Mouse (Mus musculus): ENCODE data around the gene Taf11. TPM values are rescaled to one million over a fixed set of nuclear protein-coding genes. Genes with fewer than 3 reads are reported as not detected.

Gene Taf11
- polyA plus RNA-seq, 1 experiment from 2014 or later: 22.2 TPM

GRCm38 (mm10) chr17:27874510-27874909 is 35.1 kb downstream of the Taf11 start:
- peaks cover 30% of the 10 kb centered on the region for H3K4me1 ChIP-seq (replicated peaks)
- peak overlapping the region; percentile 6; the same call in 1 of the 2 replicates for H3K27ac ChIP-seq (replicated peaks)
- no peak overlapping the region for H3K9ac ChIP-seq
- H3K36me3 ChIP-seq (replicated peaks): peaks cover 17% of the 10 kb centered on the region; the same call in 1 of the 2 replicates
- no peaks in the 10 kb centered on the region for H3K27me3 ChIP-seq
- H3K4me2 ChIP-seq: peak overlapping the region; percentile 51
- H3K9me3 ChIP-seq (replicated peaks): no peaks in the 10 kb centered on the region
- 21% methylated on average over 5 of the region's 5 CpGs for WGBS (ENCODE audit: insufficient replicate concordance)
- H3K4me3 ChIP-seq (replicated peaks): no peak overlapping the region
- peak; percentile 85 for ATAC-seq (ENCODE audit: insufficient read depth)

DNA sequence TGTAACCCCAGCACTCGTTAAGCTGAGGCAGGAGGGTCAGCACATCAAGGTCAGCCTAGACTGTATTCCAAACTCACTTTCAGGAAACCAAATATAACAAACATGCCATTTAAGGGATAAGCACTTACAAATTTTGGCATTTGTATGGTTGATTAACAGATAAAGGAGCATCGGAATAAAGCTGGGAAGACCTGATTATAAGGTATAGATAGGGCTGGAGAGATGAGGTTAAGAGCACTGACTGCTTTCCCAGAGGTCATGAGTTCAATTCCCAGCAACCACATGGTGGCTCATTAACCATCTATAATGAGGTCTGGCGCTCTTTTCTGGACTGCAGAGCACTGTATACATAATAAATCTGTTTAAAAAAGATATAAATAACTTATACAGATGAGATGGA is 36.1 kb downstream of the Taf11 start:
- Histone ChIP-seq H3K4me2 (no peak overlapping the region), H3K4me1 (replicated peaks) (peaks cover 30% of the 10 kb centered on the region), H3K4me3 (replicated peaks) (no peak overlapping the region), H3K27me3 (no peaks in the 10 kb centered on the region), H3K9ac (no peak overlapping the region), H3K27ac (replicated peaks) (no peak overlapping the region), H3K9me3 (replicated peaks) (no peaks in the 10 kb centered on the region), H3K36me3 (replicated peaks) (0 out of 2 replicates have a peak, but pooled peaks cover 11% of the 10 kb centered on the region)
- no peak for ATAC-seq (ENCODE audit: insufficient read depth)
- whole genome bisulfite sequencing (ENCODE audit: insufficient replicate concordance): 60% methylated on average over 3 of the region's 3 CpGs

DNA sequence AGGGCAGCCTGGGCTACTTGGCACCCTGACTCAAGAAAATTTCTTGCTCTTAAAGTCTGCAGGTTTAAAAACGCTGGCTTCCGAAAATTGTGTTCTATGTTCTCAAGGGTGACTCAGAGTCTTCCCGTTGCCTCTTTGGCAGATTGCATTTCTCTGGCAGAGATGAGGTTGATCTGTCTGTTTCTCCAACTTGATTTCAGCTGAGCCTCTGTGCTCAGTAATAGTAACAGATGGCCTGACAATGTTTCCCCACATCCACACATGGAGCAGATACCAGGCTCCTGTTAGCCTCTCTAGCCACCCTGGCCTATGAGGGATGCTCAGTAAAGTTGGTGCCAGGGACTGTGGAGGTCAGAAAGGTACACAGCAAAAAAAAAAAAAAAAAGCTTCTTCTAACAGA is 37.8 kb downstream of the Taf11 start:
- WGBS (ENCODE audit: insufficient replicate concordance): 82% methylated on average over 3 of the region's 3 CpGs
- no peak overlapping the region for H3K4me2 ChIP-seq
- H3K4me3 ChIP-seq (replicated peaks): no peak overlapping the region
- H3K4me1 ChIP-seq (replicated peaks): peaks cover 35% of the 10 kb centered on the region
- H3K27ac ChIP-seq (replicated peaks): no peak overlapping the region
- no peak overlapping the region for H3K9ac ChIP-seq
- H3K36me3 ChIP-seq (replicated peaks): 0 out of 2 replicates have a peak, but pooled peaks cover 6% of the 10 kb centered on the region
- H3K9me3 ChIP-seq (replicated peaks): no peaks in the 10 kb centered on the region
- no peaks in the 10 kb centered on the region for H3K27me3 ChIP-seq
- ATAC-seq (ENCODE audit: insufficient read depth): no peak

- no peak overlapping the region for H3K4me2 ChIP-seq
- H3K9me3 ChIP-seq (replicated peaks): no peaks in the 10 kb centered on the region
- WGBS (ENCODE audit: insufficient replicate concordance): 80% methylated on average over 4 of the region's 4 CpGs
- no peaks in the 10 kb centered on the region for H3K27me3 ChIP-seq
- H3K4me1 ChIP-seq (replicated peaks): peaks cover 14% of the 10 kb centered on the region
- H3K36me3 ChIP-seq (replicated peaks): 0 out of 2 replicates have a peak, but pooled peaks cover 6% of the 10 kb centered on the region
- no peak overlapping the region for H3K4me3 ChIP-seq (replicated peaks)
- no peak overlapping the region for H3K9ac ChIP-seq
- ATAC-seq (ENCODE audit: insufficient read depth): no peak
- no peak overlapping the region for H3K27ac ChIP-seq (replicated peaks)
These were observed 42.9 kb downstream of the Taf11 start for GRCm38 (mm10) chr17:27866737-27867136.

GRCm38 (mm10) chr17:27865461-27865860 is 44.2 kb downstream of the Taf11 start:
- WGBS (ENCODE audit: insufficient replicate concordance): 59% methylated on average over 2 of the region's 2 CpGs
- no peak overlapping the region for H3K4me2 ChIP-seq
- no peak for ATAC-seq (ENCODE audit: insufficient read depth)
- no peaks in the 10 kb centered on the region for H3K27me3 ChIP-seq
- H3K27ac ChIP-seq (replicated peaks): no peak overlapping the region
- no peak overlapping the region for H3K9ac ChIP-seq
- no peak overlapping the region for H3K4me3 ChIP-seq (replicated peaks)
- H3K36me3 ChIP-seq (replicated peaks): 0 out of 2 replicates have a peak, but pooled peaks cover 6% of the 10 kb centered on the region
- H3K4me1 ChIP-seq (replicated peaks): peaks cover 20% of the 10 kb centered on the region
- H3K9me3 ChIP-seq (replicated peaks): no peaks in the 10 kb centered on the region

- Histone ChIP-seq H3K9ac (peak overlapping the region; percentile 2; the same call in 1 of the 2 replicates), H3K4me3 (replicated peaks) (no peak overlapping the region; the same call in 1 of the 2 replicates), H3K9me3 (replicated peaks) (no peaks in the 10 kb centered on the region), H3K36me3 (replicated peaks) (peaks cover 3% of the 10 kb centered on the region; the same call in 1 of the 2 replicates), H3K4me1 (replicated peaks) (peaks cover 51% of the 10 kb centered on the region), H3K27me3 (no peaks in the 10 kb centered on the region), H3K4me2 (peak overlapping the region; percentile 99), H3K27ac (replicated peaks) (peak overlapping the region; percentile 88)
- peak; percentile 56 for ATAC-seq (ENCODE audit: insufficient read depth)
- WGBS (ENCODE audit: insufficient replicate concordance): 17% methylated on average over 2 of the region's 2 CpGs
These were observed 50.5 kb downstream of the Taf11 start for GRCm38 (mm10) chr17:27859131-27859530.

DNA sequence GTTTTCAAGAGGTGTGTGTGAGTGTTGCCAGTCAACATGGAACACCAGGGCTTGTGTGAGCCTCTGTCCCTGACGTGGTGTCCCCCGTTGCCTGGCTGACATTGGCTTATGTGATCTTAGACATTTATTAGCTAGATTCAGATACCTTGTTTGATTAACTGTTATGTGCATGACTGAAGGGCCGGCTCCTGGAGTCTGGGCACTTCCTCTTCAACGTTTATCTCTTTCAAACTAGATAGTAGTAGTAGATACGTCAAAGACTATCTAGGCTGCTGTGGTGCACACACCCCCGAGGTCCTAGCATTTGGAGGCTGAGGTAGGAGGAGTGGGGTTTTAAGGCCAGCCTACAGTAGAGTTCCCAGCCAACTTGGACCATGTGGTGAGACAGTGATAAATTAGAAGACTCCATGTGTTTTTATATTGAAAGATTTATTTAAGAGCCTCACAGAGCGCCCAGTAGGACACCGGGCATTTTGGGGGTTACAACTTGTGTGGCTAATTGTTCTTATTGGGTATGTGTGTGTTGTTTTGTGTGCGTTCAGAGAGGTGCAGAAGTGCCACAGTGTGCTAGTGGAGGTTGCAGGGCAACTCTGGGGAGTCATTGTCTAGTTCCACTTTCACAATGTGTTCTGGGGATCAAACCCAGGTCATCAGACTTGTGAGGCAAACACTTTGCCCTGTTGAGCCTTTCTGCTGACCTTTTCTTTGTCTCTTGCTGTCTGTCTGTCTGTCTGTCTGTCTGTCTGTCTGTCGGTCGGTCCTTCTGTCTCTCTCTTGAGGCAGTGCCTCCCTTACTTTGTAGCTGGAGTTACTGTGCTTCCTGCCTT is 51.8 kb downstream of the Taf11 start:
- peaks cover 51% of the 10 kb centered on the region for H3K4me1 ChIP-seq (replicated peaks)
- WGBS (ENCODE audit: insufficient replicate concordance): 21% methylated on average over 11 of the region's 11 CpGs

DNA sequence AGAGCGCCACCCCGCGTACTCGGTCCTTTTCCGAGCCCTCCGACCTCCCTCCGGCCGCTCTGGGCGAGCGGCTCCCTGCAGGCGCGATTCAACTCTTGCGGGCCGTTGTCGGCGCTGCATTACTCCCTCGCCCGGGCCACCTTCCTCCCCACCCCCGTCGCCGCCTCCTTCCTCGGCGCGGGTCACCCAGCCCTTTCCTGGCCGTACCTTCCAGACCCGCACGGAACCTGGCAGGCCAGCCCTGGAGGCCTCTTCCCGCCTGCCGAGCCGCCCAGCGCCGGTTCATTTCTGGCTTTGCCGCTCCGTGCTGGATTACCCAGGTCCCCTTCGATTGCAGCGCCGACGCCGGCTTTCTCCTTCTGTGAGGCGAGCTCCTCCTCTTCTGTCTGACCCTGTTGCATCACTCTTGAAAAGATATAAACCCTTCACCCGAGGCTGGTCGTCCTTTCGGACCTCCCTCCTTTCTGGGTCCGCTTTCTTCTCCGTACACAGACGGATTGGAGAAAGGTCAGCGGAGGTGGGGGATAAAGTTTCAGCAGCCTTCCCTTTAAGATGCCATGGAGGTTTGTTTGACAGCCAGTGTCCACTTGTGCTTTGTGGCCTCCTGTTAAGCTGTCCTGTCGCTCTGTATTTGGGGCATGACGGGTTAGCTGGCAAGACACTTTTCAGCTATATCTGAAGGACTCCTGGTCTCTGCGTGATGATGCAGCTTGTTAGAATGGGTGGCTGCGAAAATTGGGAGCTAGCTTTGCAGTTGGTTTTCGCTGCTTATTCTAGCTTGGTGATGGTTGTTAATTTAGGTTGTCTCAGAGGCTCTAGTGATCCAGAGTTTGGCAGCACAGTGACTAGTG is 52.6 kb downstream of the Taf11 start:
- Histone ChIP-seq H3K9ac (peak overlapping the region; percentile 86), H3K36me3 (replicated peaks) (peaks cover 23% of the 10 kb centered on the region), H3K27me3 (no peaks in the 10 kb centered on the region), H3K9me3 (replicated peaks) (no peaks in the 10 kb centered on the region), H3K4me1 (replicated peaks) (peaks cover 51% of the 10 kb centered on the region), H3K27ac (replicated peaks) (peak overlapping the region; percentile 88), H3K4me2 (peak overlapping the region; percentile 99), H3K4me3 (replicated peaks) (peak overlapping the region; percentile 90)
- ATAC-seq (ENCODE audit: insufficient read depth): peak; percentile 67
- WGBS (ENCODE audit: insufficient replicate concordance): 2% methylated on average over 52 of the region's 52 CpGs

More for the DNA sequence above, 51.8 kb downstream of the Taf11 start:
- Histone ChIP-seq H3K4me2 (peak overlapping the region; percentile 99), H3K9me3 (replicated peaks) (no peaks in the 10 kb centered on the region), H3K9ac (peak overlapping the region; percentile 86), H3K27me3 (no peaks in the 10 kb centered on the region), H3K27ac (replicated peaks) (peak overlapping the region; percentile 88), H3K36me3 (replicated peaks) (peaks cover 15% of the 10 kb centered on the region), H3K4me3 (replicated peaks) (peak overlapping the region; percentile 90)
- peak; percentile 9; the same call in 1 of the 2 replicates for ATAC-seq (ENCODE audit: insufficient read depth)

DNA sequence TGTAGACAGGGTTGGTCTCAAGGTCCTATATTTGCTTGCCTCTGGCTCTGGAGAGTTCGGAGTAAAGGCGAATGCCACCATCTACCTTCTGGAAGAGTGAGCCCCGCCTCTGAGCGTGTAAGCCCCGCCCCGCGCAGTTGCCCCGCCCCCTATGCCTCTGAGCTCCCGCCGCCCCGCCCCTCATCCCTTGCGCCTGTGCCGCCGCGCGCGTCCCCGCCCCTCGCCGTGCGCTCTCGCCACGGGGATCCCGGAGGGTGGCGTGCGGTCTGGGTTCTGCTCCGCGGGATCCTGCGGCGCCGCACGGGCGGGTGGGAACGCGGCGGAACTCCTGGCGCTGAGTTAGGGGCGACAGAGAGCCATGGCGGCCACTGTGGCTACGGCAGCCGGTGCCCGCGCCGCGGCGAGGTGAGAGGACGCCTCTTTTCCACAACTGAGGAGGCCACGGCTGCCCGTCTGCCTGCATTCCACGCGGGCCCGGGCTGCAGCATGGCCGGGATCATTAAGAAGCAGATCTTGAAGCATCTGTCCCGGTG is 53.3 kb downstream of the Taf11 start, which contains the start of gene Uhrf1bp1:
Gene Uhrf1bp1 (plus strand): TSS at position 177 of the 533 bp plus-strand sequence.
- under 1% methylated on average over 54 of the region's 54 CpGs for WGBS (ENCODE audit: insufficient replicate concordance)
- ATAC-seq (ENCODE audit: insufficient read depth): peak; percentile 77
- H3K4me1 ChIP-seq (replicated peaks): peaks cover 51% of the 10 kb centered on the region

More for the DNA sequence above, 53.3 kb downstream of the Taf11 start, which contains the start of gene Uhrf1bp1:
- H3K9me3 ChIP-seq (replicated peaks): no peaks in the 10 kb centered on the region
- H3K4me3 ChIP-seq (replicated peaks): peak within 1 kb of the TSS; percentile 90
- peak within 1 kb of the TSS; percentile 86 for H3K9ac ChIP-seq
- peak within 1 kb of the TSS; percentile 99 for H3K4me2 ChIP-seq
- H3K27ac ChIP-seq (replicated peaks): peak within 1 kb of the TSS; percentile 88
- H3K27me3 ChIP-seq: no peaks in the 10 kb centered on the region
- H3K36me3 ChIP-seq (replicated peaks): peaks cover 28% of the 10 kb centered on the region
